Mouse (Mus musculus) small intestine, adult 2 months (tissue): ENCODE results near the gene Nanog.

Experiments used
- CTCF ChIP-seq: fragments of 200-500 bp; IDR thresholded peaks from 2 replicates; pipeline ENCODE4 v1.5.1; 2012; ENCODE audit warnings: low read depth, mild to moderate bottlenecking, control low read depth, inconsistent platforms, low read length, moderate library complexity, mixed read lengths; ENCODE audit not compliant: insufficient replicate concordance, insufficient read length; ENCODE audit errors: extremely low read depth
- POLR2A ChIP-seq: fragments of 200-500 bp; IDR thresholded peaks from 2 replicates; pipeline ENCODE4 v1.6.1; 2012; ENCODE audit warnings: low read depth, mild to moderate bottlenecking, control low read depth, inconsistent platforms, low read length, moderate library complexity

DNA sequence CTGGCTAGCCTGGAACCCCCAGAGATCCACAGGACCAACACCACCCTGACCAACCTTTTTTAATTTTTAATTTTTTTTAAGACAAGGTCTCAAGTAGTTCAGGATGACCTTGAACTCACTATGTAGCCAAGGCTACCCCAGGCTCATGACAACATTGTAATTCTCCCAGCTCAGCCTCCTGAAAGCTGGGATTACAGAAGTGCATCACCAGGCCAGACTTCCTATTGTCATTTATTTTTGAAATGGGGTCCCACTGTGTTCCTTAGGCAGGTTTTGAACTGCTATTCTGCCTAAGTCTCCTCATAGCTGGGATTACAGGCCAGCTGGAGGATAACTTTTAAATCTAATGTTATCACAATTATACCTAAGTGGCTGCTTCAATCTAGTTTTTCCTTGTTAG is 54.6 kb downstream of the Nanog start:
- TF ChIP-seq CTCF (no peak), POLR2A (no peak)
